Mouse (Mus musculus): Measurements from ENCODE around the gene Chd6.

GRCm38 (mm10) chr2:160914656-160915055 lies 194.2 kb downstream of the Chd6 start:
- TF ChIP-seq CTCF (IDR thresholded peaks at IDR 0.05; ENCODE audit: low read depth) (no peak), EP300 (optimal IDR thresholded peaks at IDR 0.05) (no peak)
